Mouse (Mus musculus): ENCODE results near the gene Uts2. TPM values are rescaled to one million over a fixed set of nuclear protein-coding genes. Genes with fewer than 3 reads are reported as not detected.

Gene Uts2
- polyA plus RNA-seq, 1 experiment from 2014 or later, result not detected

DNA sequence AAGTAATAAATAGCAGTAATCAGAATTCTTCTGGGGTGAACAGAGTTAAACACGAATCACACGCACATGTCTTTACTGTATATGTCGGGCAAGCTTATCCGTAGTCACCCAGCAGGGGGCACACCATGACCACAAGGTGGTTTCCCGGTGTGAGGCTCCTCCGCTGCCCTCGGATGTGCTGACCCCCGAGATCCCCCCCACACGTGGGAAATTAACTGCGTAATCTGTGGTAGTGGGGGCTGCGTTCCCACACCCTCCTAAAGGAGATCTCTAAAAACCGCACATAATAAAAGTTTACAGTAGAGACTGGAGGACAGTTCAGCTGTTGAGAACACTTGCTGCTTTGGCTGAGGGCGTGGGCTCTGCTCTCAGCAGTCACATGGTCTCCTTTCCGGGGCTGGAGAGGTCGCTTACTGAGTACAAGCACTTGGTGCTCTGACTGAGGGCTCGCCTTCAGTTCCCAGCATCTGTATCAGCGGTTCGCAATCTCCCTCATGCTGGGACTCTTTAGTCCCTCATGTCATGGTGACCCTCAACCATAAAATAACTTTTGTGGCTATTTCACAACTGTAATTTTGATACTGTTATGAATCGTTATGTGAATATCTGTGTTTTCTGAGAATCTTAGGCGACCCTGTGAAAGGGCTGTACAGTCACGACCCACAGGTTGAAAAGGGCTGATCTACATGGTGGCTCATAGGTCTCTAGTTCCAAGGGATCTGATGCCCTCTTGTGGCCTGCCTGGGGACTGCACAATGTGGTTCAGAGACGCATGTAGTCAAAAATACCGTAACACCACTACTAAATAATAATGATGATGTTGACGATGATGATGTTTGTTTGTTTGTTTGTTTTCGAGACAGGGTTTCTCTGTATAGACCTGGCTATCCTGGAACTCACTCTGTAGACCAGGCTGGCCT, 32.0 kb upstream of the Uts2 start:
- no peaks in the 10 kb centered on the region for H3K36me3 ChIP-seq (ENCODE audit: insufficient read depth)
- no peaks in the 10 kb centered on the region for H3K27me3 ChIP-seq (ENCODE audit: insufficient read depth, low read length)
- H3K4me2 ChIP-seq, result peak overlapping the region; percentile 56
- peak overlapping the region; percentile 21; the same call in 1 of the 2 replicates for H3K4me3 ChIP-seq (ENCODE audit: low read depth, low read length)
- ATAC-seq (ENCODE audit: insufficient read depth) (peak; percentile 57), DNase-seq (peak; percentile 94)
- 11% methylated on average over 25 of the region's 25 CpGs for WGBS
- H3K9ac ChIP-seq, result no peak overlapping the region
- H3K4me1 ChIP-seq (ENCODE audit: insufficient read depth), result no peaks in the 10 kb centered on the region
- TF ChIP-seq CTCF (IDR thresholded peaks at IDR 0.05; ENCODE audit: low read depth), result peak; percentile 89
- no peak overlapping the region for H3K27ac ChIP-seq (ENCODE audit: low read depth)
- H3K9me3 ChIP-seq (ENCODE audit: low read depth, low read length), result no peaks in the 10 kb centered on the region

DNA sequence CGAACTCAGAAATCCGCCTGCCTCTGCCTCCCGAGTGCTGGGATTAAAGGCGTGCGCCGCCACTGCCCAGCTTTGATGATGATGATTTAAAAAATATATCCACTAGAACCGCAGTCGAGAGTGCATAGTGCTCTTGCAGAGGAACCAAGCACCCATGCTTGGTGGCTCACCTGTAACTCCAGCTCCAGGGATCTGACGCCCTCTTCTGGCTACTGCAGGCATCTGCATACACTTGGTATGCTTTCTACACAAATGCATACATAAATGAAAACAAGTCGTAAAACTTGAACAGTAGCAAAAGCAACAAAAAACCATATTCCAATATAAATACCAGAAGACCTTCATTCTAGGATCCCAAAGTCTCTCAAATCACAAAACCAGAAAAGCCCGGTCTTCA, 31.3 kb upstream of the Uts2 start:
- Histone ChIP-seq H3K4me3 (ENCODE audit: low read depth, low read length) (no peak overlapping the region), H3K27me3 (ENCODE audit: insufficient read depth, low read length) (no peaks in the 10 kb centered on the region), H3K9ac (no peak overlapping the region), H3K4me1 (ENCODE audit: insufficient read depth) (no peaks in the 10 kb centered on the region), H3K9me3 (ENCODE audit: low read depth, low read length) (no peaks in the 10 kb centered on the region), H3K27ac (ENCODE audit: low read depth) (no peak overlapping the region), H3K4me2 (no peak overlapping the region), H3K36me3 (ENCODE audit: insufficient read depth) (no peaks in the 10 kb centered on the region)
- ATAC-seq (ENCODE audit: insufficient read depth) (no peak; the same call in 1 of the 2 replicates), DNase-seq (no peak)
- WGBS, result 66% methylated on average over 11 of the region's 11 CpGs
- peak; percentile 15; the same call in 1 of the 2 replicates for TF ChIP-seq CTCF (IDR thresholded peaks at IDR 0.05; ENCODE audit: low read depth)

- TF ChIP-seq CTCF (IDR thresholded peaks at IDR 0.05; ENCODE audit: low read depth), result peak; percentile 75
- ATAC-seq (ENCODE audit: insufficient read depth) (no peak), DNase-seq (peak; percentile 78)
- H3K4me1 ChIP-seq (ENCODE audit: insufficient read depth), result no peaks in the 10 kb centered on the region
- no peak overlapping the region for H3K27ac ChIP-seq (ENCODE audit: low read depth)
- H3K36me3 ChIP-seq (ENCODE audit: insufficient read depth), result no peaks in the 10 kb centered on the region
- no peak overlapping the region for H3K9ac ChIP-seq
- WGBS, result 19% methylated on average over 7 of the region's 7 CpGs
- H3K4me3 ChIP-seq (ENCODE audit: low read depth, low read length), result no peak overlapping the region
- H3K27me3 ChIP-seq (ENCODE audit: insufficient read depth, low read length), result no peaks in the 10 kb centered on the region
- no peaks in the 10 kb centered on the region for H3K9me3 ChIP-seq (ENCODE audit: low read depth, low read length)
- H3K4me2 ChIP-seq, result no peak overlapping the region
Measured at GRCm38 (mm10) chr4:150966556-150966955, 30.3 kb upstream of the Uts2 start.

- TF ChIP-seq CTCF (IDR thresholded peaks at IDR 0.05; ENCODE audit: low read depth), result no peak
- Histone ChIP-seq H3K36me3 (ENCODE audit: insufficient read depth) (no peaks in the 10 kb centered on the region), H3K9ac (no peak overlapping the region), H3K27ac (ENCODE audit: low read depth) (no peak overlapping the region), H3K9me3 (ENCODE audit: low read depth, low read length) (no peaks in the 10 kb centered on the region), H3K4me2 (no peak overlapping the region), H3K4me1 (ENCODE audit: insufficient read depth) (no peaks in the 10 kb centered on the region), H3K4me3 (ENCODE audit: low read depth, low read length) (no peak overlapping the region), H3K27me3 (ENCODE audit: insufficient read depth, low read length) (no peaks in the 10 kb centered on the region)
- ATAC-seq (ENCODE audit: insufficient read depth) (no peak), DNase-seq (no peak)
- WGBS, result 81% methylated on average over 8 of the region's 8 CpGs
Measured at GRCm38 (mm10) chr4:150968956-150969355, 27.9 kb upstream of the Uts2 start.

DNA sequence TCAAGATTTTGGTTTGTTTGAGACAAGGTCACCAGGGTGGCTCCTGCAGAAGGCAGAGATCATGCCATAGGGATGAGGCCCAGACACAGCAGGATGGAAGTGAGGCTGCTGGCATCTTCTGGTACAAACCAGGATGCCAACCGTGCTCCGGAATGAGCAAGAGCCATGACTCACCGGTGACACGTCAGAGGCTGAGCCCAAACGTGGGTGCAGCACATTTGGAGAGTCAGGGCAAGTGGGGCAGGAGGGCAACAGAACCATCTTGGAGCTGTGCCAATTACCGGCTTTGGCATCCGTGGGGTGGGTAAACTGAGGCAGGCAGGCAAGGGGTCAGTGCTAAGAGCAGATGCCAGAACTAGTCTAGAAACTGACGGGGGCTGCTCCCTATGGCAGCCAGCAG, 23.6 kb upstream of the Uts2 start:
- Histone ChIP-seq H3K4me1 (ENCODE audit: insufficient read depth) (no peaks in the 10 kb centered on the region), H3K4me3 (ENCODE audit: low read depth, low read length) (no peak overlapping the region), H3K27ac (ENCODE audit: low read depth) (no peak overlapping the region), H3K36me3 (ENCODE audit: insufficient read depth) (no peaks in the 10 kb centered on the region), H3K27me3 (ENCODE audit: insufficient read depth, low read length) (no peaks in the 10 kb centered on the region), H3K4me2 (no peak overlapping the region), H3K9me3 (ENCODE audit: low read depth, low read length) (no peaks in the 10 kb centered on the region), H3K9ac (no peak overlapping the region)
- WGBS, result 75% methylated on average over 8 of the region's 8 CpGs
- ATAC-seq (ENCODE audit: insufficient read depth) (no peak), DNase-seq (no peak)
- no peak for TF ChIP-seq CTCF (IDR thresholded peaks at IDR 0.05; ENCODE audit: low read depth)

GRCm38 (mm10) chr4:150975145-150975544, 21.8 kb upstream of the Uts2 start:
- DNase-seq, result no peak
- no peak for ATAC-seq (ENCODE audit: insufficient read depth)
- Histone ChIP-seq H3K4me2 (no peak overlapping the region), H3K36me3 (ENCODE audit: insufficient read depth) (no peaks in the 10 kb centered on the region), H3K4me1 (ENCODE audit: insufficient read depth) (no peaks in the 10 kb centered on the region), H3K27me3 (ENCODE audit: insufficient read depth, low read length) (no peaks in the 10 kb centered on the region), H3K9ac (no peak overlapping the region), H3K9me3 (ENCODE audit: low read depth, low read length) (no peaks in the 10 kb centered on the region), H3K27ac (ENCODE audit: low read depth) (no peak overlapping the region), H3K4me3 (ENCODE audit: low read depth, low read length) (no peak overlapping the region)
- 18% methylated on average over 1 of the region's 1 CpGs for WGBS
- no peak for TF ChIP-seq CTCF (IDR thresholded peaks at IDR 0.05; ENCODE audit: low read depth)

GRCm38 (mm10) chr4:150978156-150978910, 18.6 kb upstream of the Uts2 start:
- ATAC-seq (ENCODE audit: insufficient read depth), result no peak
- no peak for TF ChIP-seq CTCF (IDR thresholded peaks at IDR 0.05; ENCODE audit: low read depth)
- no peaks in the 10 kb centered on the region for H3K4me1 ChIP-seq (ENCODE audit: insufficient read depth)
- 74% methylated on average over 21 of the region's 21 CpGs for WGBS
- no peaks in the 10 kb centered on the region for H3K27me3 ChIP-seq (ENCODE audit: insufficient read depth, low read length)
- no peak overlapping the region for H3K4me2 ChIP-seq
- no peak for DNase-seq
- no peak overlapping the region for H3K27ac ChIP-seq (ENCODE audit: low read depth)
- no peaks in the 10 kb centered on the region for H3K36me3 ChIP-seq (ENCODE audit: insufficient read depth)
- no peak overlapping the region for H3K9ac ChIP-seq
- no peaks in the 10 kb centered on the region for H3K9me3 ChIP-seq (ENCODE audit: low read depth, low read length)
- H3K4me3 ChIP-seq (ENCODE audit: low read depth, low read length), result no peak overlapping the region

All from lung, embryonic 14.5 days (tissue).